Mouse (Mus musculus) thymus, adult 2 months (tissue): ENCODE data around the gene Iars2.

ENCODE experiments used
- CTCF ChIP-seq: fragments of 200-500 bp; IDR thresholded peaks from 2 replicates; pipeline ENCODE4 v1.5.1; 2012; ENCODE audit warnings: mild to moderate bottlenecking, control low read depth, low read length, moderate library complexity, borderline replicate concordance; ENCODE audit not compliant: control insufficient read depth, poor library complexity, insufficient read depth; ENCODE audit errors: extremely low read depth
- POLR2A ChIP-seq: fragments of 200-500 bp; IDR thresholded peaks from 2 replicates; pipeline ENCODE4 v1.6.1; 2012; ENCODE audit warnings: mild to moderate bottlenecking, low read length, control low read depth, moderate library complexity; ENCODE audit not compliant: control insufficient read depth, poor library complexity, insufficient read depth; ENCODE audit errors: extremely low read depth

GRCm38 (mm10) chr1:185277022-185277421 lies 52.2 kb downstream of the Iars2 start:
- TF ChIP-seq CTCF (no peak), POLR2A (no peak)
